Mouse (Mus musculus) E14TG2a.4 (cell line): ENCODE measurements around the gene Atp2b1.

Experiments
- CTCF ChIP-seq: conservative IDR thresholded peaks from 2 replicates; pipeline ENCODE4 v1.5.1; 2014; ENCODE audit warnings: low read length
- POU5F1 ChIP-seq: IDR thresholded peaks from 2 replicates; pipeline ENCODE4 v1.6.1; 2014; ENCODE audit warnings: low read length, borderline replicate concordance

- TF ChIP-seq CTCF (no peak), POU5F1 (no peak)
Measured at GRCm38 (mm10) chr10:98880711-98881110, 33.5 kb upstream of the Atp2b1 start.
